Mouse (Mus musculus) forelimb bud, embryonic 11.5 days (tissue): Measurements from ENCODE around the gene Ccdc88b.

Source experiments
- DNase-seq: peaks from one replicate; pipeline ENCODE4 v3.0.0-alpha.2; 2012; ENCODE audit warnings: low read depth, low spot score

Ccdc88b gene

GRCm38 (mm10) chr19:6829870-6830555, 28.0 kb downstream of the Ccdc88b start:
- DNase-seq, result no peak

GRCm38 (mm10) chr19:6829069-6829468, 28.9 kb downstream of the Ccdc88b start:
- DNase-seq, result no peak

- DNase-seq, result no peak
These were observed 31.4 kb downstream of the Ccdc88b start for GRCm38 (mm10) chr19:6826601-6827000.

GRCm38 (mm10) chr19:6825384-6825783, 32.6 kb downstream of the Ccdc88b start:
- DNase-seq, result no peak

GRCm38 (mm10) chr19:6820538-6821195, 37.3 kb downstream of the Ccdc88b start:
- no peak for DNase-seq

GRCm38 (mm10) chr19:6819143-6819827, 38.7 kb downstream of the Ccdc88b start:
- DNase-seq, result no peak

- DNase-seq, result no peak
These were observed 43.1 kb downstream of the Ccdc88b start for GRCm38 (mm10) chr19:6814958-6815357.

GRCm38 (mm10) chr19:6814366-6814765, 43.6 kb downstream of the Ccdc88b start:
- peak; percentile 60 for DNase-seq
